Mouse (Mus musculus) erythroblast, embryonic 14.5 days (primary cell): ENCODE measurements around the gene Asb4.

Experiments
- GATA1 ChIP-seq: IDR thresholded peaks from 2 replicates; pipeline ENCODE4 v1.6.1; 2012; ENCODE audit warnings: low read length, inconsistent platforms, mixed read lengths
- TAL1 ChIP-seq: IDR thresholded peaks from 3 replicates; pipeline ENCODE4 v1.6.1; 2012; ENCODE audit warnings: low read length, inconsistent platforms, mixed read lengths

DNA sequence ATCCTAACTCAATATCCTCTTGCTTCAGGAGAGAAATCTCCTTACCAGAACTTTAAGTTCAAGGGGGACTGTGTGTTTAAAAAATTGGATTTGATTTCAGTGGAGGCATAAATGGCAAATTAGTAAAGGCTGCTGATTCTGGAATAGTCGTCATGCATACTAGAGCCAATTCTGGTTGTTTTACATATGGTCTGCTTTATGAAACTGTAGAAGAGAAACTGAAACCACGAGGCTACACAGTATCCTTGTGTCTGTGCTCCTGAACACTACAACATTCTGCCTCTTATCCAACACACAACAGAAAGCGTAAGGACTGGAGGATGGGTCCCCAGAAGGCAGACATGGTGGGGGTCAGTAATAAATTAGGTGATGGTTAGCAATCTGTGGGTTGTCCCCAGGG is 4.1 kb upstream of the Asb4 start:
- TF ChIP-seq TAL1: no peak
- TF ChIP-seq GATA1: no peak
